Mouse (Mus musculus): ENCODE data around the gene Crlf2. TPM values are rescaled to one million over a fixed set of nuclear protein-coding genes. Genes with fewer than 3 reads are reported as not detected.

Crlf2 gene
- total RNA-seq (2015) (25.0 and 32.9 TPM in 2 replicates), total RNA-seq (2017) (38.0 and 39.9 TPM in 2 replicates)

- ATAC-seq (ENCODE audit: poor library complexity, severe bottlenecking), result peak; percentile 21
Observed at GRCm38 (mm10) chr5:109558404-109559160, at the start of gene Crlf2. Gene Crlf2 (minus strand): TSS chr5:109558993.

- peak; percentile 79 for ATAC-seq (ENCODE audit: poor library complexity, severe bottlenecking)
Observed at GRCm38 (mm10) chr5:109602585-109602984, 43.8 kb upstream of the Crlf2 start.

GRCm38 (mm10) chr5:109601080-109601479 is 42.3 kb upstream of the Crlf2 start:
- peak; percentile 42 for ATAC-seq (ENCODE audit: poor library complexity, severe bottlenecking)

- ATAC-seq (ENCODE audit: poor library complexity, severe bottlenecking), result no peak
Observed at GRCm38 (mm10) chr5:109598876-109599275, 40.1 kb upstream of the Crlf2 start.

GRCm38 (mm10) chr5:109596647-109597046 is 37.9 kb upstream of the Crlf2 start:
- peak; percentile 88 for ATAC-seq (ENCODE audit: poor library complexity, severe bottlenecking)

GRCm38 (mm10) chr5:109562829-109563228 is 4.0 kb upstream of the Crlf2 start:
- no peak for ATAC-seq (ENCODE audit: poor library complexity, severe bottlenecking)

- ATAC-seq (ENCODE audit: poor library complexity, severe bottlenecking), result no peak
Observed at GRCm38 (mm10) chr5:109559191-109559590, 398 bp upstream of the Crlf2 start.

GRCm38 (mm10) chr5:109558123-109558403 is 730 bp downstream of the Crlf2 start:
- peak; percentile 0 for ATAC-seq (ENCODE audit: poor library complexity, severe bottlenecking)

GRCm38 (mm10) chr5:109557321-109558122 is 1.3 kb downstream of the Crlf2 start:
- peak; percentile 36 for ATAC-seq (ENCODE audit: poor library complexity, severe bottlenecking)

GRCm38 (mm10) chr5:109556591-109557320 is 2.0 kb downstream of the Crlf2 start:
- ATAC-seq (ENCODE audit: poor library complexity, severe bottlenecking), result peak; percentile 32

GRCm38 (mm10) chr5:109555676-109556571 is 2.9 kb downstream of the Crlf2 start:
- no peak for ATAC-seq (ENCODE audit: poor library complexity, severe bottlenecking)

GRCm38 (mm10) chr5:109555236-109555675 is 3.5 kb downstream of the Crlf2 start:
- ATAC-seq (ENCODE audit: poor library complexity, severe bottlenecking), result no peak

- no peak for ATAC-seq (ENCODE audit: poor library complexity, severe bottlenecking)
Observed at GRCm38 (mm10) chr5:109554091-109555050, 4.4 kb downstream of the Crlf2 start.

GRCm38 (mm10) chr5:109553160-109553930 is 5.4 kb downstream of the Crlf2 start:
- ATAC-seq (ENCODE audit: poor library complexity, severe bottlenecking), result 0 out of 2 replicates have a peak, but pooled peaks have one; percentile 1

GRCm38 (mm10) chr5:109552541-109552940 is 6.3 kb downstream of the Crlf2 start:
- no peak for ATAC-seq (ENCODE audit: poor library complexity, severe bottlenecking)

GRCm38 (mm10) chr5:109552116-109552515 is 6.7 kb downstream of the Crlf2 start:
- ATAC-seq (ENCODE audit: poor library complexity, severe bottlenecking), result no peak

- peak; percentile 31 for ATAC-seq (ENCODE audit: poor library complexity, severe bottlenecking)
Observed at GRCm38 (mm10) chr5:109551041-109551765, 7.6 kb downstream of the Crlf2 start.

All from megakaryocyte, adult 5-6 weeks (primary cell).